In the genomic region with DNA sequence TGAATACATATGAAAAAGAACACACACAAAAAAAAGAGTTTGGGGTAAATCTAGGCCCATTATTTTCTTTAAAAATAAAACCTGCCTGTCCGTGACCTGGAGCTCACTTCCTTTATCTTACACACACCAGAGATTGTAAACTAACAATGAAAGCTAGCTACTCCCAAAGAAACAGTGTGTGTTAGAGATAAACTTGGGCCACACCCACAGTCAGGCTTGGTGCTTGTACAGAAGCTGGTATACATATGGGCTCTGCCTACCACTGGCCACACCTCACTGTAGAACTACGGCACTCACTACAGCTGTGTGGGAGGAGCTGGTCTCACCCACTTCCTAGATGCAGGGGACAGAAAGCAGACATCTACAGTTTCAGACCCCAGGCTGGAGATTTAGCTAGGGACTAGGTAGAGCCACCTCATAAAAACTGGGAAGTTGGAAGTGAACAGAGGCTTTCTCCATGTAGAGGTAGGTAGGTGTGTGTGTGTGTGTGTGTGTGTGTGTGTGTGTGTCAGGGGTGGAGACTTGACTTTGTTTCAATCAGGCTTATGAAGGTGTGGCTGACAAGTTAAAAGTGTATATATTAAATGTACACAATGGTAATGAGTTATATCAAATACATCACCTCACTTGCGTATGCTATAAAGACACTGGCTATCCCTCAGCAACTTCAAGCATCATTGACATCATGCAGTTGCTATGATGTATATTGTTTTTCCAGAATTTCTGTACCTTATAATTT, we compare ENCODE assay signal across 9 mouse cellular contexts. TPM values are rescaled to one million over a fixed set of nuclear protein-coding genes. Genes with fewer than 3 reads are reported as not detected.
A peak's percentile ranks its signal among the peaks of the same experiment; 100 is the strongest.
DNase-seq lines count a peak whose midpoint lies in the region; ATAC-seq and TF ChIP-seq lines count a peak whose summit lies in the region.
"Had no signal": no experiment of that assay in that cellular context is flagged by ENCODE, and none has a peak within 500 bp of the region (broad histone marks: within the 10 kb centered on the region; RNA-seq: fewer than 3 reads in every experiment).

No protein-coding gene starts in this region.

- peak; percentile 11 for DNase-seq in lung, postnatal 36 days
- no peak for DNase-seq in lung, adult 18-20 months
- DNase-seq in liver, postnatal 0 days, result peak; percentile 73
- DNase-seq in thymus, postnatal 4 days, result peak; percentile 41
- no peak for DNase-seq in hindbrain, embryonic 11.5 days (ENCODE audit: low spot score)
- DNase-seq in cerebellum, adult 11 months, result no peak
- DNase-seq: heart, postnatal 4 days had no signal

- peak overlapping the region; percentile 35 for H3K4me2 ChIP-seq in liver, postnatal 0 days (ENCODE audit: low read depth, low read length)
- H3K4me2 ChIP-seq in hindbrain, embryonic 11.5 days (replicated peaks; ENCODE audit: low read depth, low read length), result no peak overlapping the region

- H3K4me3 ChIP-seq in liver, postnatal 0 days (ENCODE audit: low read depth, low read length), result no peak overlapping the region
- no peak overlapping the region for H3K4me3 ChIP-seq in hindbrain, embryonic 11.5 days (ENCODE audit: low read depth, low read length)
- H3K4me3 ChIP-seq: forebrain, embryonic 10.5 days had no signal

- no peak for TF ChIP-seq CTCF in liver, postnatal 0 days (IDR thresholded peaks at IDR 0.05; ENCODE audit: low read depth)

- H3K27me3 ChIP-seq in liver, postnatal 0 days (ENCODE audit: insufficient read depth, low read length), result no peaks in the 10 kb centered on the region
- no peaks in the 10 kb centered on the region for H3K27me3 ChIP-seq in hindbrain, embryonic 11.5 days (ENCODE audit: control insufficient read depth, insufficient read depth, low read length)

- ATAC-seq in common myeloid progenitor, adult 5-6 weeks (replicated peaks; ENCODE audit: low read depth, poor library complexity, severe bottlenecking), result peak; percentile 85
- ATAC-seq in liver, postnatal 0 days, result peak; percentile 100
- ATAC-seq in hindbrain, embryonic 11.5 days (ENCODE audit: low FRiP score), result no peak

- no peaks in the 10 kb centered on the region for H3K9me3 ChIP-seq in liver, postnatal 0 days (ENCODE audit: low read length)
- no peaks in the 10 kb centered on the region for H3K9me3 ChIP-seq in hindbrain, embryonic 11.5 days (ENCODE audit: control insufficient read depth, low read length)
- H3K9me3 ChIP-seq: forebrain, embryonic 10.5 days had no signal

- no peak overlapping the region for H3K9ac ChIP-seq in liver, postnatal 0 days (replicated peaks)
- no peak overlapping the region for H3K9ac ChIP-seq in hindbrain, embryonic 11.5 days (ENCODE audit: low read depth, low read length)

- peak; percentile 93 for TF ChIP-seq EP300 in liver, postnatal 0 days (IDR thresholded peaks at IDR 0.05; ENCODE audit: low read depth)

- peaks cover 12% of the 10 kb centered on the region for H3K4me1 ChIP-seq in liver, postnatal 0 days (ENCODE audit: insufficient read depth)
- no peaks in the 10 kb centered on the region for H3K4me1 ChIP-seq in hindbrain, embryonic 11.5 days (replicated peaks; ENCODE audit: control insufficient read depth, insufficient read depth, low read length)

- no peaks in the 10 kb centered on the region for H3K36me3 ChIP-seq in liver, postnatal 0 days (replicated peaks; ENCODE audit: insufficient read depth, low read length)
- H3K36me3 ChIP-seq in hindbrain, embryonic 11.5 days (ENCODE audit: control insufficient read depth, insufficient read depth, low read length), result no peaks in the 10 kb centered on the region
- H3K36me3 ChIP-seq: forebrain, embryonic 10.5 days had no signal

- 54% methylated on average over 3 of the region's 3 CpGs for WGBS in liver, postnatal 0 days (ENCODE audit: insufficient replicate concordance)
- 91% methylated on average over 3 of the region's 3 CpGs for WGBS in hindbrain, embryonic 11.5 days

- H3K27ac ChIP-seq in liver, postnatal 0 days (ENCODE audit: low read depth), result no peak overlapping the region; the same call in 1 of the 2 replicates
- no peak overlapping the region for H3K27ac ChIP-seq in hindbrain, embryonic 11.5 days (ENCODE audit: low read depth, low read length)
- H3K27ac ChIP-seq: forebrain, embryonic 10.5 days had no signal

RNA-seq across cellular contexts. Expression of a gene that starts 41.2 kb away (rescaled TPM):
- total RNA-seq in common myeloid progenitor, adult 5-6 weeks (2017), result 1.7 and 1.9 TPM in 2 replicates
- polyA plus RNA-seq in liver, postnatal 0 days (2015; fragmentation: Nextera tagmentation; extraction: Ambion mirVana), result 0.36 and 0.54 TPM in 2 replicates
- polyA plus RNA-seq in hindbrain, embryonic 11.5 days (2014; fragmentation: Nextera tagmentation; extraction: Ambion mirVana), result 22.4 and 27.4 TPM in 2 replicates

Comparison
In these comparisons a context has a peak if more than half of its experiments do, and no peak if none do; other contexts are left out.
1. DNase-seq: peak in lung, postnatal 36 days (single experiment), liver, postnatal 0 days (single experiment) and thymus, postnatal 4 days (single experiment); none in lung, adult 18-20 months (0 of 2), hindbrain, embryonic 11.5 days (single experiment) and cerebellum, adult 11 months (single experiment).
2. RNA of a gene that starts 41.2 kb away (polyA plus RNA-seq): 22.4 to 27.4 TPM in hindbrain, embryonic 11.5 days; 0.36 to 0.54 TPM in liver, postnatal 0 days; every median in the first group is over 10 times any median in the second.